Mouse (Mus musculus) E14TG2a.4 (cell line): ENCODE data around the gene Hipk4.
A peak's percentile ranks its signal among the peaks of the same experiment; 100 is the strongest.

Experiments used
- H3K27me3 ChIP-seq: 2 replicates; pipeline ENCODE4 v1.6.1; 2014; ENCODE audit warnings: low read length, control low read depth; ENCODE audit not compliant: insufficient read depth
- H3K36me3 ChIP-seq: 2 replicates; pipeline ENCODE4 v1.6.1; 2014; ENCODE audit warnings: low read length, control low read depth; ENCODE audit not compliant: insufficient read depth
- H3K4me1 ChIP-seq: replicated peaks from 2 replicates; pipeline ENCODE4 v1.6.1; 2014; ENCODE audit warnings: low read depth, low read length, control low read depth
- H3K4me3 ChIP-seq: replicated peaks from 2 replicates; pipeline ENCODE4 v1.5.1; 2014; ENCODE audit warnings: mild to moderate bottlenecking, low read length
- H3K9me3 ChIP-seq: 2 replicates; pipeline ENCODE4 v1.6.1; 2014; ENCODE audit warnings: low read length, control low read depth
- CTCF ChIP-seq: conservative IDR thresholded peaks from 2 replicates; pipeline ENCODE4 v1.5.1; 2014; ENCODE audit warnings: low read length
- NANOG ChIP-seq: IDR thresholded peaks from 2 replicates; pipeline ENCODE4 v1.6.1; 2014; ENCODE audit warnings: borderline replicate concordance, low read length, mixed read lengths
- POU5F1 ChIP-seq: IDR thresholded peaks from 2 replicates; pipeline ENCODE4 v1.6.1; 2014; ENCODE audit warnings: low read length, borderline replicate concordance

Hipk4 gene

DNA sequence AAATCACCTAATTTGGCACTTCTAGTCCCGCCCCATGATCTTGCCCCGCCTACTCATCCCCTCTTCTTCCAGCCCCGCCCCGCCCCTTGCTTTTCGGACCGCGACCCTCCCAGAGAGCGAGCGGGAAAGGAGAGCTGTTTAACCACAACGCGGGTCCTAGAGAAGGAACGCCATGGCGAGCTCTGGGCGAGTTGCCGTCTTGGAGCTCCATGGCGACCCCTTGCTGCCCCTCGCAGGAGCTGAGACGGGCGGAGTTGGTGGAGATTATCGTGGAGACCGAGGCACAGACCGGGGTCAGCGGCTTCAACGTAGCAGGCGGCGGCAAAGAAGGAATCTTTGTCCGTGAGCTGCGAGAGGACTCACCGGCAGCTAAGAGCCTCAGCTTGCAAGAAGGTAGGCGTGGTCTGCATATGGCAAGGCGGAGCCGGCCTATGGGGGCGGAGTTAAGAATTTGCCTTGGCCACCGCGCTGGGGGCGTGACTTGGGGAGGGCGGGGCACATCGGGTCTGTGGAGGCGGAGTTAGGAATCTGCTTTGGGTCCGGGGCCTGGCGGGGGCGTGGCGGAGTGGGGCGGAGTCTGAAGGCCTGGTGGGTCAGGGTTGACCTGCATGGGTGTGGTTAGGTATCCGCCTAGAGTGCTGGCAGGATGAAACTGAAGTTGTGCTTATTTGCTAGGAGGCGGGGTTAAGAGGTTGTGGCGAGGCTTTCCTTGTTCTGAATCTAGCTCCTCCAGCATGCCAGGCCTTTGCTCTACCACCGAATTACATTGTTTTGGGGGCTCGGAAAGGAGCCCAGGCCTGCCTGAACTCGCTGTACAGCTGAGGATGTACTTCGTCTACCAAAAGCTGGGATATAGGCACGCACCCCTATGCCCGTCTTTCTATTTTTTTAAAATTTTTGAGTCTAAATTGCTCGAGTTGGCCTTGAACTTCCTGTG lies 15.1 kb upstream of the Hipk4 start:
- TF ChIP-seq NANOG: no peak
- Histone ChIP-seq H3K9me3 (no peaks in the 10 kb centered on the region), H3K36me3 (peaks cover 28% of the 10 kb centered on the region), H3K27me3 (no peaks in the 10 kb centered on the region), H3K4me1 (peaks cover 72% of the 10 kb centered on the region), H3K4me3 (peak overlapping the region; percentile 87)

DNA sequence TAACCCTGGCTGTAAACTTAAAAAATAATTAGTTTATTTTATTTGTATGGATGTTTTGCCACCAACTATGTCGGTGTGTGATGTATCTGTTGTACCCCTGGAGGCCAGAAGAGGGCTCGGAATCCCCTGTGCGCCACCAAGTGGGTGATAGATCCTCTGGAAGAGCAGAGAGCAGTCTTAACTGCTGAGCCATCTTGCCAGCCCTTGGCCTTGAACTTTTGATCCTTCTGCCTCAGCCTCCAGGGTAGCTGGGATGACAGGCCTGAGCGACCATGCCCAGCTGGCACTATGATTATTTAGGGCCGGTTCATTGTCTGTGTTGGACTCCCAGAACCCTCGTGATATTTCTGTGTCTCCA lies 14.4 kb upstream of the Hipk4 start:
- Histone ChIP-seq H3K36me3 (peaks cover 28% of the 10 kb centered on the region), H3K27me3 (no peaks in the 10 kb centered on the region), H3K9me3 (no peaks in the 10 kb centered on the region), H3K4me3 (peak overlapping the region; percentile 87), H3K4me1 (peaks cover 68% of the 10 kb centered on the region)
- TF ChIP-seq NANOG: peak; percentile 41; the same call in 1 of the 2 replicates
- no peak for TF ChIP-seq POU5F1
- peak; percentile 41 for TF ChIP-seq CTCF

DNA sequence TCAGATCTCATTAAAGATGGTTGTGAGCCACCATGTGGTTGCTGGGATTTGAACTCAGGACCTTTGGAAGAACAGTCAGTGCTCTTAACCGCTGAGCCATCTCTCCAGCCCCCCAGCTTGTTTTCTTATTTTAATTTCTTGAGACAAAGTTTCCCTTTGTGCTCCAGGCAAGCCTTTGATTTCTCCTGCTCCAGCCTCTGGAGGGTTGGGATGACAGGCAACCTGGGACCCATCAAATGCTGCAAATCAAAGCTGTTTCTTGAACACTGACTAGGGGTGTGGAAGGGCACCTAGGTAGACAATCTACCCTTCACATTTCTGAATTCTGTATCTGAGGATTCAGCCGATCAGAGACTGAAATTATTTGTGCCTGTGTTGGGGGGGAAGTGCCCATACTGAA lies 12.3 kb upstream of the Hipk4 start:
- TF ChIP-seq POU5F1: no peak
- no peak for TF ChIP-seq NANOG
- TF ChIP-seq CTCF: no peak
- Histone ChIP-seq H3K4me1 (peaks cover 63% of the 10 kb centered on the region), H3K4me3 (no peak overlapping the region), H3K36me3 (peaks cover 21% of the 10 kb centered on the region), H3K27me3 (no peaks in the 10 kb centered on the region), H3K9me3 (no peaks in the 10 kb centered on the region)

DNA sequence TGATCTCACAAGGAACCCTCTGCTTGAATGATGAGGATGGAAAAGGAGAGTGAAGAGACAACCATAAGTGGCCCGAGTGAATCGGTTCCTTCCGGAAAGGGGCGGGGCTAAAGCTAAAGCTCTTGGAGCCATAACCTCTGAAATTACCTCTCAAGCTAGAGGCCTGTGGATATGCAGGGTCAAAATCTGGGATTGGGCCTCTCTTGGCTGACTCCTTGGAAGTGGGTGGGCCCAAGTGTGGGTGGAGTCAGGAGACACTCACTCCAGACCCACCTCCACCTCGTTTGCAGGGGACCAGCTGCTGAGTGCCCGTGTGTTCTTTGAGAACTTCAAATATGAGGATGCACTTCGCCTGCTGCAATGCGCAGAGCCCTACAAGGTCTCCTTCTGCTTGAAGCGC lies 8.1 kb upstream of the Hipk4 start:
- no peaks in the 10 kb centered on the region for H3K27me3 ChIP-seq
- H3K9me3 ChIP-seq: no peaks in the 10 kb centered on the region
- TF ChIP-seq NANOG: no peak
- no peak for TF ChIP-seq CTCF
- no peak for TF ChIP-seq POU5F1
- peaks cover 58% of the 10 kb centered on the region for H3K4me1 ChIP-seq
- peak overlapping the region; percentile 35 for H3K4me3 ChIP-seq
- peaks cover 48% of the 10 kb centered on the region for H3K36me3 ChIP-seq

DNA sequence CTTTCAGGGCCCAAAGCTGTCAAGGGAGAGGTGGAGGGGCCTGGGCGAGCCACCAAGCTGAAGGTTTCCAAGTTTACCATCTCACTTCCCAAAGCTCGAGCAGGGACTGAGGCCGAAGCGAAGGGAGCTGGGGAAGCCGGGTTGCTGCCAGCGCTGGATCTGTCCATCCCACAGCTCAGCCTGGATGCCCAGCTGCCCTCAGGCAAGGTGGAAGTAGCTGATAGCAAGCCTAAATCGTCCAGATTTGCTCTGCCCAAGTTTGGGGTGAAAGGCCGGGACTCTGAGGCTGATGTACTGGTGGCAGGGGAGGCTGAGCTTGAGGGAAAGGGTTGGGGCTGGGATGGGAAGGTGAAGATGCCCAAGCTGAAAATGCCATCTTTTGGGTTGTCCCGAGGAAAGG lies 4.8 kb upstream of the Hipk4 start:
- Histone ChIP-seq H3K9me3 (no peaks in the 10 kb centered on the region), H3K36me3 (peaks cover 49% of the 10 kb centered on the region), H3K4me1 (peaks cover 69% of the 10 kb centered on the region), H3K27me3 (no peaks in the 10 kb centered on the region), H3K4me3 (no peak overlapping the region)
- no peak for TF ChIP-seq CTCF
- no peak for TF ChIP-seq POU5F1
- no peak for TF ChIP-seq NANOG

DNA sequence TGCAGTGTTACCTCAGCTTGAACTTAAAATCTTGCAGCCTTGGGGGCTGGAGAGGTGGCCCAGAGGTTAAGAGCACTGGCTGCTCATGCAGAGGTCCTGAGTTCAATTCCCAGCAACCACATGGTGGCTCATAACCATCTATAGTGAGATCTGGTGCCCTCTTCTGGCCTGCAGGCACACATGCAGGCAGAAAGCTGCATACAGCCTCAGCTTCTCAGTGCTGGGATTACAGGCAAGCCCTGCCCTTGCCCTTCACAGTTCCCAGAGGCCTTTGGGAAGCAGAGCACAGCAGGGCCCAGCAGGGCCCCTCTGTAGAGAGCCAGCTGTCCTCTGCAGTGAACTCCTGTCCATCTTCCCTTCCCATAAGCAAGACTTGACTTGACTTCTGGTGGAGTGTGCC lies 3.0 kb upstream of the Hipk4 start:
- H3K4me3 ChIP-seq: peak overlapping the region; percentile 13; the same call in 1 of the 2 replicates
- peaks cover 49% of the 10 kb centered on the region for H3K36me3 ChIP-seq
- peaks cover 76% of the 10 kb centered on the region for H3K4me1 ChIP-seq
- TF ChIP-seq CTCF: peak; percentile 58
- TF ChIP-seq NANOG: no peak
- H3K9me3 ChIP-seq: no peaks in the 10 kb centered on the region
- no peaks in the 10 kb centered on the region for H3K27me3 ChIP-seq

DNA sequence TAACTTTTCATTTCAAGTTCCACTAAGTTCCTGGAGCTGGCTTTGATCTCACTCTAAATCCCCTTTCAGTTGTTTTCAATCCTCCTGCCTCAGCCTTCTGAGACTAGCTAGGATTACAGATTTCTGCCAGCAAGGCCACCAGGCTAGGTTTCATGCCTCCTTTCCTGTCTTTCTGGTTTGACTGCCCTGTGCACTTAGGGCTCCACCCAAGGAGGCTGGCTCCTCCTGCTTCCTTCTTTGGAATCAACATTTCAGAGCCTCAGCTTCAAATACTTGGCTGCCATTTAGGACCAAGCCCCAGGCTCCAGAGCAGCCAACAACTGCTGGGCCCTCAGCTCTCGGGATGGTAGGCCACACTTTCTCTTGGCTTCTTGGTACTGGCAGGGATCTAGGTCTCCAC lies 2.5 kb upstream of the Hipk4 start:
- Histone ChIP-seq H3K36me3 (peaks cover 44% of the 10 kb centered on the region), H3K9me3 (no peaks in the 10 kb centered on the region), H3K4me1 (peaks cover 76% of the 10 kb centered on the region), H3K27me3 (no peaks in the 10 kb centered on the region), H3K4me3 (peak overlapping the region; percentile 13; the same call in 1 of the 2 replicates)
- TF ChIP-seq POU5F1 (no peak), NANOG (no peak), CTCF (no peak)

DNA sequence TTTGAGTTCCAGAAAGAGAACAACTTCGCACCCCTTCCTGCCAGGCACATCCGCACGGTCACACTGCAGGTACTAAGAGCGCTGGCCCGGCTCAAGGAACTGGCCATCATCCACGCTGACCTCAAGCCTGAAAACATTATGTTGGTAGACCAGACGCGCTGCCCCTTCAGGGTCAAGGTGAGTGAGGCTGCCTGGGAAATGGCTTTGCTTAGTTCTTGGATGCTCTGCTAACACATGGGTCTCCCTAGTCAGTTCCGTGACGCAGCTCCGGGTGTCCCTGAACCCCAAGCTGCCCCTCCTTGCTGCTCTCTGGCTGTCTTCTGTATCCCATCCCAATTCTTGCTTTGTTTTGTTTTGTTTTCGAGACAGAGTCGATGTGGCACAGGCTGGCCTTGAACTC lies 738 bp downstream of the Hipk4 start:
- Histone ChIP-seq H3K36me3 (peaks cover 12% of the 10 kb centered on the region), H3K4me1 (peaks cover 76% of the 10 kb centered on the region), H3K4me3 (no peak overlapping the region), H3K9me3 (no peaks in the 10 kb centered on the region), H3K27me3 (no peaks in the 10 kb centered on the region)
- TF ChIP-seq CTCF (no peak), POU5F1 (no peak), NANOG (no peak)
